Mouse (Mus musculus) ES-E14 (cell line): ENCODE measurements at regions not wholly inside any gene's neighbourhood (a gene's known extent, or its start where the extent isn't known, plus 50 kb on each side); places are given as distances from the start of the nearest gene placed in this dataset.

Source experiments
- DNase-seq: peaks from one replicate; pipeline ENCODE4 v3.0.0-alpha.2; 2013; ENCODE audit warnings: low read depth, low spot score
- H3K27ac ChIP-seq: 2 replicates; pipeline ENCODE4 v1.5.1; 2012; ENCODE audit warnings: low read depth, mild to moderate bottlenecking, low read length, moderate library complexity, mixed read lengths; ENCODE audit not compliant: poor library complexity, insufficient read depth, severe bottlenecking
- H3K36me3 ChIP-seq: 2 replicates; pipeline ENCODE4 v1.6.1; 2012; ENCODE audit warnings: mild to moderate bottlenecking, low read length, moderate library complexity, mixed read lengths; ENCODE audit not compliant: control insufficient read depth, poor library complexity, insufficient read depth, severe bottlenecking
- H3K4me1 ChIP-seq, 2 experiments: fragments of 150-350 bp in 1 of 2; sonication (generic) in 1 of 2; 2 replicates each; pipeline ENCODE4 v1.6.1; 2012; ENCODE audit warnings: low read length in 2 of 2, mild to moderate bottlenecking in 1 of 2, mixed read lengths in 1 of 2; ENCODE audit not compliant: control insufficient read depth in 2 of 2, insufficient read depth in 2 of 2, poor library complexity in 1 of 2
- H3K4me3 ChIP-seq, 2 experiments: fragments of 150-350 bp in 1 of 2; sonication (generic) in 1 of 2; 2 replicates each; pipeline ENCODE4 v1.5.1; 2012; ENCODE audit warnings: low read length in 2 of 2, low read depth in 1 of 2, mild to moderate bottlenecking in 1 of 2, mixed read lengths in 1 of 2; ENCODE audit not compliant: insufficient read depth in 1 of 2, poor library complexity in 1 of 2, severe bottlenecking in 1 of 2
- H3K9ac ChIP-seq: 2 replicates; pipeline ENCODE4 v1.6.1; 2012; ENCODE audit warnings: low read depth, mild to moderate bottlenecking, low read length, mixed read lengths; ENCODE audit not compliant: poor library complexity, insufficient read depth, severe bottlenecking
- H3K9me3 ChIP-seq: fragments of 150-350 bp; sonication (generic); 2 replicates; pipeline ENCODE4 v1.6.1; 2012; ENCODE audit warnings: low read depth, mild to moderate bottlenecking, low read length; ENCODE audit not compliant: control insufficient read depth, insufficient read depth
- CHD2 ChIP-seq: IDR thresholded peaks from 2 replicates; pipeline ENCODE4 v1.6.1; 2014; ENCODE audit warnings: mild to moderate bottlenecking, low read depth, low read length, inconsistent platforms
- HCFC1 ChIP-seq: IDR thresholded peaks from 2 replicates; pipeline ENCODE4 v1.6.1; 2012; ENCODE audit warnings: low read length, inconsistent platforms, borderline replicate concordance; ENCODE audit not compliant: insufficient read depth
- MAFK ChIP-seq: IDR thresholded peaks from 2 replicates; pipeline ENCODE4 v1.6.1; 2014; ENCODE audit warnings: mild to moderate bottlenecking, low read depth, low read length, inconsistent platforms; ENCODE audit not compliant: insufficient read depth
- ZC3H11A ChIP-seq: IDR thresholded peaks from 2 replicates; pipeline ENCODE4 v1.6.1; 2012; ENCODE audit warnings: low read depth, mild to moderate bottlenecking, inconsistent platforms, low read length, borderline replicate concordance
- ZNF384 ChIP-seq: IDR thresholded peaks from 2 replicates; pipeline ENCODE4 v1.6.1; 2012; ENCODE audit warnings: low read depth, low read length, inconsistent platforms
- in situ Hi-C, 2 experiments: fragments of 600-800 bp; cut with MboI; formaldehyde crosslinking; loops; one replicate each; pipeline ENCODE4 v1.15.1; 2025; ENCODE audit warnings: low sequenced_read_pairs in 2 of 2, inconsistent platforms in 1 of 2; ENCODE audit not compliant: unreplicated experiment in 2 of 2

DNA sequence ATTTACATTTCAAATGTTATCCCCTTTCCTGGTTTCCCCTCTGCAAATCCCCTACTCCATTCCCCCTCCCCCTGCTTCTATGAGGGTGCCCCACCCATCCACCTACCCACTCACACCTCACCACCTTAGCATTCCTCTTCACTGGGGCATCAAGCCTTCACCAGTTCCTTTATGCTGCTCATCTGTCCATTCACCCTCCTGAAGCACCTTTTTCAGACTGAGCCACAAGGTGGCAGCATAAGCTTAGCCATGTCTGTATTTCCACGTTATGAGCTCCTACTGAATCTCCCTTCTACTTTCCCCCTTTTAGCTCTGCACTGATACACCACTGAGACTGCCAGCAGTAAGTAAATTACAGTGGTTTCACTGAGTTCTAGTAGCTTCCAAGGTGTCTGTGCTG, 112.1 kb upstream of the Sptlc3 start:
- no peaks in the 10 kb centered on the region for H3K9me3 ChIP-seq

DNA sequence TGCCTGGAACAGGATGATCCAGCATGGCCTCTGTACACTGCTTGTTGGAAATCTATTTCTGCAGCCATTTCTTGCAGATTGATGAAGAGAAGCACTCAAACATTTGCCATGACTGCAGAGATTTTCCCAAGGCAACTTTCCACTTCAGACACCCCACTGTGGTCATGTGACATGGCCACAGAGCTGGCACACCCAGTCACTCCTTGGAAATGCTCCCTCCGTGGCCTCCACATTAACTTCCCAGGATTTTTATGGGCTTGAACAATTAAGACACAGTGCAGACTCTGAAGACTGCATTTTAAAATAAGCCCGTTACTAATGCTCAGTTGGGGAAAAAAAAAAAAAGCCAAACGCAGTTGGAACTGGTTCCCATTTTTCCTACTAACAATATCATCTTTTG, 80.2 kb upstream of the Sptlc3 start:
- Histone ChIP-seq H3K27ac (no peak overlapping the region), H3K36me3 (no peaks in the 10 kb centered on the region), H3K4me1 (no peaks in the 10 kb centered on the region), H3K9me3 (no peaks in the 10 kb centered on the region), H3K4me3 (no peak overlapping the region), H3K9ac (no peak overlapping the region)
- in situ Hi-C loops: no loop called here
- TF ChIP-seq CHD2 (no peak), ZC3H11A (no peak), HCFC1 (no peak)
- DNase-seq: no peak

More for the DNA sequence above, 112.1 kb upstream of the Sptlc3 start:
- Histone ChIP-seq H3K36me3 (no peaks in the 10 kb centered on the region), H3K9ac (no peak overlapping the region), H3K27ac (no peak overlapping the region), H3K4me1 (no peaks in the 10 kb centered on the region), H3K4me3 (no peak overlapping the region)
- peak; percentile 69 for DNase-seq
- TF ChIP-seq ZC3H11A (peak; percentile 86; the same call in 1 of the 2 replicates), MAFK (no peak)
- in situ Hi-C loops: loop anchor here (10.0 to 25.0 kb wide), 2 partner anchors 203 to 206 kb away; no protein-coding TSS in a partner anchor

DNA sequence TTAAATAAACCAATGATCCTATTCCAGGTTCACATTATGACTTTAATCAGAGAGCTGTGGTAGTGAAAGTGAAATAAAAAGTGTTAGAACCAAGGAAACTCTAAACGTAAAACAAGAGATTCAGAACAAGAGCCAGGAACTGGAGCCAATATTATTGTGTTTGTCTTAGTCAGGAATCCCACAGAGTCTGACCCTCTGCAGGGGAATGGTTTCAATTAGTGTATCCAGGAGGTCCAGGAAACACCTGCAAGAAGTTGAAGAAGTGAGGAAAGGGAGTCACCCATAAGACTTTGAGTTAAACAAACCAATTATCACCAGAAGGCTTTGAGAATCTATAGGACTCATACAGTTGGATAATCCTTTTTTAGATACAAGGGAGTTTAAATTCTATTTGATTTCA, 76.2 kb upstream of the Sptlc3 start:
- no peaks in the 10 kb centered on the region for H3K9me3 ChIP-seq
- no peak for DNase-seq
- no peaks in the 10 kb centered on the region for H3K4me1 ChIP-seq
- in situ Hi-C loops: no loop called here
- H3K4me3 ChIP-seq: no peak overlapping the region
- H3K9ac ChIP-seq: no peak overlapping the region
- no peaks in the 10 kb centered on the region for H3K36me3 ChIP-seq
- H3K27ac ChIP-seq: no peak overlapping the region
- TF ChIP-seq MAFK (no peak), ZNF384 (no peak)

DNA sequence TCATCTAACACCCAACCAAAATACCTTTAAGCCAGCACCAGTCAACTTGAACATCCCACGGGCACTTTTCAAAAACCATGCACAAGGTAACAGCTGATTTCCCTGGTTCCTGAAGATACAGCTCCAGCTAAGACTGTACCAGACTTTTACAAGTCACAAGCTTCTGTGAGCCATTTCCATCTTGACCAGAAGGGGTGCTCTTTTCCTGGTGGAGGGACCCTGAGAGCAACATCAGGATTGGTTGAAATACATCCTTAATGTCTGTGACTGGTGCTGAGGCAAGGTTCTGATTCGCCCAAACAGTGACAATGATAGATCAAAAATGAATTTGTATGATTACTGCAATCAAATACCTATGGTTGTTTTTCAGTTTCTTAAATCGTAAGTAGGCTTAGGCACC, 71.0 kb upstream of the Sptlc3 start:
- no peaks in the 10 kb centered on the region for H3K9me3 ChIP-seq
- DNase-seq: no peak
- no peak for TF ChIP-seq ZNF384
- H3K9ac ChIP-seq: no peak overlapping the region
- in situ Hi-C loops: no loop called here
- no peaks in the 10 kb centered on the region for H3K36me3 ChIP-seq
- H3K27ac ChIP-seq: no peak overlapping the region
- H3K4me3 ChIP-seq: no peak overlapping the region
- no peaks in the 10 kb centered on the region for H3K4me1 ChIP-seq

DNA sequence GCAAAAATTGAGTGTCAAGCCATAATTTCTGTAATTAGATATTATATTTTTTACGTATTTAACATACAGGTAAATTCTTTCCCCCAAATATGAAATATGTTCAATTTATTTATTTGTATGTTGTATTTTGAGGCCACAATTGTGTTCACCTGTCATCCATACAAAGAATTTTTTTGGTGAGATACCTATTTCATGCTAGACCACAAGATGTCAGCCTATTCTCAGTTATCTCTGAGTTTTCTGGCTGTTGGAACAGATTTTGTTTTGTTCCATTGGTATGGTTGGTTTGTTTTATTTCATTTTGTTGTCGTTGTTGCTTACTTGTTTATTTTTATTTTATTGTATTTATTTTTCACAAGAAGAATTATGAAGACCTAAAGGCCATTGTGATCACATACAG, 70.3 kb upstream of the Sptlc3 start:
- H3K9ac ChIP-seq: no peak overlapping the region
- H3K36me3 ChIP-seq: no peaks in the 10 kb centered on the region
- no peak overlapping the region for H3K27ac ChIP-seq
- in situ Hi-C loops: no loop called here
- no peak for DNase-seq
- no peak for TF ChIP-seq ZNF384
- no peak for TF ChIP-seq CHD2
- TF ChIP-seq ZC3H11A: no peak; the same call in 1 of the 2 replicates
- TF ChIP-seq MAFK: no peak
- no peak for TF ChIP-seq HCFC1
- H3K4me3 ChIP-seq: no peak overlapping the region
- H3K4me1 ChIP-seq: no peaks in the 10 kb centered on the region
- H3K9me3 ChIP-seq: no peaks in the 10 kb centered on the region
